Mouse (Mus musculus) thymus, postnatal 14 days (tissue): ENCODE measurements around the gene Anln.
"Not testable (repeated sequence)": the region's sequence is repeated elsewhere in the genome, so short reads cannot be mapped to it uniquely, and the experiment has no call there.

ENCODE experiments used
- DNase-seq: peaks from one replicate; pipeline ENCODE4 v3.0.0; 2021

Gene Anln

DNA sequence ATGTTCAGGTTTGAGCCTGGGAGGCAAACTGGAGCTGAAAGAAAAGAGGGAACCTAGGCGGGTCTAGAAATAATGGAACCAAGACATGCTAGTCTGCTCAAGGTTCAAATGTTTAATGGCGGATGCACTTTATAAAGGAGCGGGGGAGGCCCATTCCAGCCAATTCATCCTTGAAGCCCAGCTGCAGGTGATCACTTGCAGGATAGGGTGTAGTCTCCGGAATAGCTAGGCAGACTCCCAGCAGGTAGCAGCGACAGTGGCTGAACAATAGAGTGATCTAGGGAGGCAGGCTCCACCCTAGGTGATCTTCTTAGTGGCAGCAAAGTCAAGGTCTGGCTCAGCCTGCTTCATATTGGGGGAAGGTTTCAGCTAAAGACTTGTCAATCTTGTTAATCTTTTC lies 72.9 kb downstream of the Anln start:
- DNase-seq = not testable (repeated sequence)

- no peak for DNase-seq
Observed at GRCm38 (mm10) chr9:22314066-22314465, 74.9 kb downstream of the Anln start.

GRCm38 (mm10) chr9:22313218-22313617 lies 75.8 kb downstream of the Anln start:
- DNase-seq = no peak

DNA sequence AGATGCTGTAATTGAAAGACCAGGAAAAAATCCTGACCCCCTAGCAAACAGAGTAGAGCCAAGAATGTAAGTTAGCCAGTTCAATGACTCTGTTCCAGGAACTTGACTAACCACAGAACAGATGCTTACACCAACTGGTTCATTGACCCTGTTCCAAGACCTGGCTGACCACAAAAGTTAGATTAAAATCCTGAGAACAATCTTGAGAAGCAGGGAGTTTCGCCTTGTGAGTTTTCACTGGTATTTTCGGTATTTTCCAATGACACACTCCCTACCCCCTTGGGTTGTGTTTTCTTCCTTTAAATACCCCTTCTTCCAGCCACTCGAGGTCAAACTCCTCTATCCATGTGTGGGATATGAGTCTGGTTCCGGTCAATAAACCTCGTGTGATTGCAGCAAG lies 79.3 kb downstream of the Anln start:
- no peak for DNase-seq

DNA sequence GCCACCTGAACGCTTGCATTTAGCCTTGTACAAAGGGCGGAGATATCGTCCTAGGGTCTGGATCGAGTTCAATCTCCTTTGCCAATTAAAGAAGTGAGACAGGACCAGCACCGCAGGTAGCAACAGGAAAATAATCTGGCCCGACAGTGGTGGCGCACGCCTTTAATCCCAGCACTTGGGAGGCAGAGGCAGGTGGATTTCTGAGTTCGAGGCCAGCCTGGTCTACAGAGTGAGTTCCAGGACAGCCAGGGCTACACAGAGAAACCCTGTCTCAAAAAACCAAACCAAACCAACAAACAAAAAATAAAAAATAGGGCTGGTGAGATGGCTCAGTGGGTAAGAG lies 81.1 kb downstream of the Anln start:
- not testable (repeated sequence) for DNase-seq

DNA sequence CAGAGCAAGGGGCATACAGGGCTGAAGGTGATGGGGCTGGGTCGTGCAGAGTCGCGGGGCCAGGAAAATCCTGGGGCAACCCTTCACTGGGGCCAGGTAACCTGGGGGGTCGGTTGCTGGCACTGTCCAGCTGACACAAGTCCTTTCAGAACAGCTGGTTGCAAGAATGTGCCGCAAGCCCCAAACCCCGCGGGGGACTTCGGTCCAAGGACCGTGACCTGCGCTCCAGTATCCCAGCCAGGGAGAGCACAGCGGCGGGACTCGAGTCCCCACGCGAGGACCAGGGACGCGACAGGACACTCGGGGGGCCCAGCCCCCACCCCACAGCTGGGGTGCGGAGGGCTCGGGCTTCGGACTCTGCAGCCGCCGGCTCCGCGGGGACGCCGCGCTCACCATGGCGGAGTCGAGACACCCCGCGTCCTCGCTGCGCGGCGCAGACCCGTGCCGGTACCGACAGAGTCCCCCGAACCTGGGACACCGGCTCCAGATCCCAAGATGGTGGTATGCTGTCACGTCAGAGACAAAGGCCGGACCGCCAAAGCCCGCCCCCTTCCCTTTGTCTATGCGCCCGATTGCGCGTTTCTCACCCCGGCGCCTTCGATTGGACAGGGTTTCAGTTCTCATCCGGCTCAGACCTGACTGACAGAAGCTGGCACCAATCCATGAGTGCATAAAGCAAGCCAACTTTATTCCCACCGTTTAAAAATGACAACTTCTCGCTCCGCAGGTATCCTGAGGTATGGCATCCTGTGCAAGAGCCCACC lies 81.7 kb downstream of the Anln start, which contains the start of gene Zfp810:
Zfp810 (minus strand) TSS at position 493 of the 764 bp plus-strand sequence.
- DNase-seq = peak; percentile 96

- DNase-seq = peak; percentile 5
Observed at GRCm38 (mm10) chr9:22306726-22307125, 82.3 kb downstream of the Anln start.

- DNase-seq = no peak
Observed at GRCm38 (mm10) chr9:22302199-22302598, 86.8 kb downstream of the Anln start.
